Mouse (Mus musculus): ENCODE data around the gene Nr1h4.

DNA sequence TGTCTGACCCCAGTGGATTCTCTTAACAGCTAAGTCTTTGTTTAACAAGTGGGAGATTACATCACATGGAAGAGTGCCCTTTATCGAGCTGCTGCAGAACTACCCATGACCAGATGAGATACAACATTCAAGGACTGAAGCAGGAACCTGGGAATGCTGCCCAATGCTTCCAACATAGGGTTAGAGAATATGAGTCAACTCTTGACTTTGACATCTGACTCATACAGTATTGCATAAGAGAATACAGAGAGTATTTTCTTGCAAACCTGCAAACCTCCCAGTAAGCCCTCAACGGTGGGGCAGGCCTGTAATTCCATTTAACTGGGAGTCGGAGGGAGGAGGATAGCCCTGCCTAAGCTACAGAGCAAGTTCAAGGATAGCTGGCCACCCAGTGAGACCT is 74.6 kb downstream of the Nr1h4 start:
- no peak for TF ChIP-seq POLR2A (IDR thresholded peaks at IDR 0.05; ENCODE audit: insufficient read depth, low read depth, low read length)
- TF ChIP-seq CTCF (IDR thresholded peaks at IDR 0.05; ENCODE audit: insufficient read depth, low read depth, low read length), result no peak
